Mouse (Mus musculus) embryonic fibroblast, embryonic 13.5 days (primary cell): ENCODE results near the gene Aatk.

ENCODE experiments used
- CTCF ChIP-seq: IDR thresholded peaks from 2 replicates; pipeline ENCODE4 v1.5.1; 2011; ENCODE audit warnings: mild to moderate bottlenecking, control low read depth, low read length, moderate library complexity, borderline replicate concordance; ENCODE audit not compliant: insufficient read depth
- POLR2A ChIP-seq: IDR thresholded peaks from 2 replicates; pipeline ENCODE4 v1.6.1; 2011; ENCODE audit warnings: low read depth, mild to moderate bottlenecking, control low read depth, low read length, moderate library complexity

- TF ChIP-seq CTCF: no peak
- TF ChIP-seq POLR2A: no peak
Measured at GRCm38 (mm10) chr11:120034762-120035161, 12.2 kb downstream of the Aatk start.
